Mouse (Mus musculus) CD8-positive naive resting alpha-beta T cell, adult 2 months (primary cell): ENCODE data around the gene Dmkn.
"Not testable (repeated sequence)": the region's sequence is repeated elsewhere in the genome, so short reads cannot be mapped to it uniquely, and the experiment has no call there.

Source experiments
- DNase-seq, 2 experiments: peaks; one replicate each; pipeline ENCODE4 v3.0.0; 2022; ENCODE audit warnings: low read depth in 2 of 2, low spot score in 2 of 2

Dmkn gene

DNA sequence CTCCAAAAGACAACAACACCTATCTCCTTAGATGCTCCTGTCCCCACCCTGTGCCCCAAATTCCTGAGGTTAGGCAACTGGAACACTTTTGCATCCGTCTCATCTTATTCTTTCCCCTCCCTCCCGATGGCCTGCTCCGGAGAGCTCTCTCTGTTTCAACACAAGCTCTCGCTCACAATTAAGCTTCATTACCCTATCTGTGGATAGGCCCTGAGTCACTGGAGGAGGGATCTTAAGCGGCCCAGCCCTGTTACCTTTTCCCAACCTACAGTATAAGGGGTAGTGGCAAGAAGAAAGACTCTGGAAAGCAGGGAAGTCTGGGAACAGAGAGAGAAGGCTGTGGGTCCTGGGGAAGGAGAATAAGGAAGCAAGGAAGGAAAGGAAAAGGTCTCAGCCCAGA is at the start of gene Dmkn:
Gene Dmkn (plus strand): TSS at position 301 of the 400 bp plus-strand sequence.
- DNase-seq = no peak

DNA sequence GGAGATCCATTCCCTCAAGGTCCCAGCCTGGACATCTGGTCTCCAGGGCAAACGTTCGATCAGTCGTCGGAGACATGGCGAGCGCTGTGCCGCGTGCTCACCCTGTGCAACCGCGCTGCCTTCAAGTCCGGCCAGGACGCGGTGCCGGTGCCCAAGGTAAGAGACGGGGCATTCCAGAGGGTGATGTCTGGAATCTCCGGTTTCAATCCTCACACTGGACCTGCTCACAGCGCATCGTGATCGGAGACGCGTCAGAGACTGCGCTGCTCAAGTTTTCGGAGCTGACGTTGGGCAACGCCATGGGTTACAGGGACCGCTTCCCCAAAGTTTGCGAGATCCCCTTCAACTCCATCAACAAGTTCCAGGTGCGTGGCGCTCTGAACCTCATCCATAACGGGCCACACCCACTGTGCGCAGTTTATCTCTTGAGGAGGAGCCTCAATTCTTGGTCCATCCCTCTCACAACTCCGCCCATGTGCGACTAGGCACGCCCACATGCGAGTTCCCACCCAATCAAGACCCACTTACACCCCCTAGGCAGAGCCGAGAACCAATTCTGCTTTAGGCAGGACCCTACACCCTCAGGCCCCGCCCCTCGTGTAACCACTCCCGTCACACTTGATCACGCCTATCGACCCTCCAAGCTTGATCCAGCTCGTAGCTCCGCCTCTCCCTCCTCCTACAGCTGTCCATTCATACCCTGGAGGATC is 46.4 kb upstream of the Dmkn start:
- peak; percentile 33 to 61 for DNase-seq

DNA sequence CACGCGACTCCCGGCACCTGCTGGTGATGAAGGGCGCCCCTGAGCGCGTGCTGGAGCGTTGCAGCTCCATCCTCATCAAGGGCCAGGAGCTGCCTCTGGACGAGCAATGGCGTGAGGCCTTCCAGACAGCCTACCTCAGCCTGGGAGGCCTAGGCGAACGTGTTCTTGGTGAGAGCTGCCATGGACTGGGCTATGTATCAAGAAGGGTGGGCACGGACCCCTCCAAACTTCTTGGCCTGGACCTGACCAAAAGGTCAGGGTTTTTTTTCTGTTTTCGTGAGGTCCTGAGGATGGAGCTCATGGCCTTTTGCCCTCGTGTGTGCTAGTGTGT is 45.9 kb upstream of the Dmkn start:
- DNase-seq = no peak

DNA sequence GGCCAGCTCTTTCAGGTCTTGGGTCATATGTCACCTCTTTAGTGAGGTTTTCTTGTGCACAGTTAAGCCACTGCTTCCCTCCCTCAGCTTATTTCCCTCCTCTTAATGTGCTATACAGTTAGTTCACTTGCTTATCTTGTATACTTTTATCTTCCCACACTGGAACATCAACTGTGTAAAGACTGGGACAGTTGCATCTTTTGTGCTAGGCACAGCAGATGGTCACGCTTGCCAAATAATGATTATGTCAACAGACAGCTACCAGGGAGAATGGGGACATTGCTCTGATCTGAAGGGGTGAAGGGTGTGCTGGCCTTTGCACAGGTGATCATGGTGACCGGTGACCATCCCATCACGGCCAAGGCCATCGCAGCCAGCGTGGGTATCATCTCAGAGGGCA is 43.9 kb upstream of the Dmkn start:
- DNase-seq = no peak

DNA sequence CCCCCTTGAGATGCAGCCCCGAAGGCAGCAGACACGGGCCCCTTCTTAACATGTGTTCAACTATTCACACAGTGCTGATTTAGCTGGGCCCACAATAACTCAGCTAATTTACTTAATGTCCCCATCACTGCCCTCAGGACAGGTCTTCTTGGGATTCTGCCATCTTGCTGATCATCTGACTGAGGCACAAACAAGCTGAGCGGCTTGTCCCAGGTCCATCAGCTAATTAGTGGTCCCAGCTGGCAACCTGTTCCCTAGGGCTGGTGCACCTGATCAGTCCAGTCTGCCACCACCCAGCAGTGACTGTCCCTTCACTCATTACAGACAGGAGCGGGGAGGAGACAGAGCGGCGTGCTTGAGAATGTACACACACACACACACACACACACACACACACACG is 42.3 kb upstream of the Dmkn start:
- no peak for DNase-seq

DNA sequence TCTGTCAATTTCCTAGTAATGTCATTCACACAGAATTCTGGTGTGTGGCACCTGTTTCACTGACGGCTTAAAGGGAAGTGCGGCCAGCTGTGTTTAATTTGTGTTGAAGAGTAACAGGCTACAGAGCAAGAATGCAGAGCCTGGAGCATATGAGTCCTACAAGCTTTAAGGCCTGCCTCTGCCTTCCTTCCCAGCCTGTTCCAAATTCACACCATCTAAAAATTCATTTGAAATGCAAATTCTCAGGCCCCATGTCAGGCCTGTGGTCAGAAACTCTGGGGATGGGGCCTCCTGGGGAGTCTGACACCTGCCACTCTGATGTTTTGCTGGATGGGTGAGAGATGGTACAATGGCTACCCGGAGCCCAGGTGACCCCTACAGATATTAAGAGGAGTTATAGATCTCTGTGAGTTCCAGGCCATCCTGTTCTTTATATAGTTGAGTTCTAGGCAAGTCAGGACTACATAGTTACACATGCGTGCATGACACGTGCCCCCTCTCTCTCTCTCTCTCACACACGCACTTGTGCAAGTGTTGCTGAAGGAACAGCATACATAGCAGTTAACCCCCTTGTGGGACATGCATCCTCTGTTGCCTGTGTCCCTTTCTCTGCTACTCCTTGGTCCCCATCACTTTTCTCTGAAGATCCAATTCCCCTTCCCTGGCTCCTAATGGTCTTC is 40.1 kb upstream of the Dmkn start:
- DNase-seq = no peak

DNA sequence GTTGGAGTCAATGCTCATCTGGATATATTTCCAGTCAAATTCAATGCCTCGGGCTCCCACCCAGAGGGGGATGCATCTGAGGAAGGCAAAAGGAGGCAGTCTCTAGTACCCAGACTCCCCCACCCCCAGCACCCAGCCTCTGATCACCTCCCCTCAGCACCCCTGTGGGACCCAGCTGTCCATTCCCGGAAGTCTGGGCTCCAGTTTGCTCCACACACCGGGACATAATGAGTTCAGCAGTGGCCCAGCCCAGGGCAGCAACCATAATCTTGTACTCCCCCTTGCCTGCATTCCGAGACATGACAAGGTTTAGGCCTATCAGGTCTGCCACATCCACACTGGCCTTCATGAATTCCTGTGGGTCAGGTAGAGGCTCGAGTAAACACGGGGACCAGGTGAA is 35.3 kb upstream of the Dmkn start:
- DNase-seq = no peak

DNA sequence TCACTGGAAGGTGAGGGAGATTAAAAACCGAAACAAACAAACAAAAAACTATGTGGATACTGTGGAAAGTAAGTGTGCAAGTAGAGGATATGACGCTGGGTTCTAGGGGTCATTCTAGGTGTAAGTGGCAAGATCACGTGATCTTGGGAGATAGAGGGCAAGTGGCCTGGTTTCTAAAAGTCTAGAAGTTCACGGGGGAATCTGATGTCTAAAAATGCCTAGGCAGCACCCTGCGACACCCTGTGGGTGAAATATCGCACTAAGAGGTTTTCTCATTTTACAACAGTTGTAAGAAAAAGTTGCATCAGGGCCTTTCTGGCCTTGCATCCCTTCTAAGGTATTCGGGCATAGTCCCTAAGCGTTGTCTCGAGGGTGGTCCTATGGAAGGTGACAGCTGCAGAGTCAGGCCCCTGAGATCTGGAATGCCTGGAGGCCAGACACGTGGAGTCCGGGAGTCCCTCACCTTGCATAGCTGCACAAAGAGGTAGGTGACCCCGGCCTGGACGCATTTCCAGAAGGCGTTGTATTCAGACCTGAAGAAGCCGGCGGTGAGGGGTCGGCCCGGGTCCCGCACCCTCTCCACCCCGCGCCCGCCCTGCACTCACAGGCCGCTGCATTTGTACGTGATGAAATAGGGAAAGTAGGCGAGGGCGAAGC is 34.7 kb upstream of the Dmkn start:
- DNase-seq = no peak

DNA sequence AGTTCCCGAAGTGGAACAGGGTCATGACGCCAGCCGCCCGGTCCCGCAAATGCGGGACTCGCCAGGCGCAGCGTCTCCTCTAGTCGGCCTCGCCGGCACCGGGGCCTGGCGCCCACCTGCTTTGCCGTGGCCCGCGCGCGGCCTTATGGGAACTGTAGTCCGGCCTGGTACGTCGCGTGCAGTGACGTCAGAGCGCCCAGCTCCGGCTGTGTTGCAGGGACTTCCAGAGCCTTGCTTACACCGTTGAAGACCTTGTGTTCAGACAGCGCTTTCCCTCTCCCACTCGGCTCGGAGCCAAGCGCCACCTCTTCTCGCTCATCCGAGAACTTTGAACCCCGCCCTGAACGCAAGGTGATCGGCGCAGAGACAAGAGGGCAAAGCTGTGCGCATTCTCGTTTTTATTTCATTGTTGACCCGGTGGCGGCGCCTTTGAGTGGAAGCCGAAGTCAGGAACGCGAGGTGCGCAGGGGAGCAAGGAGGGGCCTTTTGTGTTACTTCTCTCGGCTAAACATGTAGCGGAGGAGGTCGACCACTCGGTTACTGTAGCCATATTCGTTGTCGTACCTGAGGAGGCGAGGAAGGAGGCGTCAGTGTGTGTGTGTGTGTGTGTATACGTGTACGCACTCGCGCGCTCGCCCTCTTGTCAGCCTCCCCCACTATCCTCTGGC is 34.0 kb upstream of the Dmkn start, which contains the start of gene Tmem147:
Gene Tmem147 (minus strand): TSS at position 145 of the 668 bp plus-strand sequence.
- DNase-seq = peak; percentile 88 to 91

DNA sequence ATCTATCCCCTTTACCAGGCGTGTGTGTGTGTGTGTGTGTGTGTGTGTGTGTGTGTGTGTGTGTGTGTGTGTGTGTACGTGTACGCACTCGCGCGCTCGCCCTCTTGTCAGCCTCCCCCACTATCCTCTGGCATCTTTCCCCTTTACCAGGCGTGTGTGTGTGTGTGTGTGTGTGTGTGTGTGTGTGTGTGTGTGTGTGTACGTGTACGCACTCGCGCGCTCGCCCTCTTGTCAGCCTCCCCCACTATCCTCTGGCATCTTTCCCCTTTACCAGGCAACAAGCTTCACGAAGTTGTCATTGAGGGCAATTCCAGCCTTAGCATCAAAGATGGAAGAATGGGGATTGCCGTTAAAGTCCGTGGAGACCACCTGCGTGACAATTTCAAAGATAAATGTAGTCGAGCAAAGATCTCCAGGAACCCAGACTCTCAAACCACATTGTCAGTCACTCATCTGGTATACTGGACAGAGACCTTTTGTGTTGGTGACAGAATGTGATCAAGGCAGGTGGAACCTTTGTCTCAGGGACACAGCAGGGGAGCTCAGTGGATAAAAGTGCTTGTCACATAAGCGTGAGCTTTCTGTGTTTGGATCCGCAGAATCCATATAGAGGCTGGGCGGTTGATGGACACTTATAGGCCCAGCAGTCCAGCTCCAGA is 33.4 kb upstream of the Dmkn start:
- DNase-seq = not testable (repeated sequence)

DNA sequence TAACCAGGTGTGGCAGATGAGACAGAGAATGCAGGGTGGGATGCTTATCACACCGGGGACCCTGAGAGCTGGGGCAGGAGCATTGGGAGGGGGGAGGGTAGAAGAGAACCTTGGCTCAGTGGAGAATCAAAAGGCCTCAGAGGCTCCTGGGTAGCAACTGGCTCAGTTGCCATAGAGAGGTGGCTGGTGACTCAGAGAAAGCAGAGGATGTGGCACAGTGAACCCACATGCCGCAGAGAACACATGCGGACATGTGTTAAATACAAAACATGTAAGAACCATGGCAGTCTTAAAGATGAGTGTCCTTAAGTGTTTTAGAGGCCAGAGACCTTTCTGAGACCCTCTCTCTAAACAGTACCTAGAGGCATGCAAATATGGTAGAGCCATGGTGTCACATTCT is 27.3 kb upstream of the Dmkn start:
- peak; percentile 21 to 30 for DNase-seq

DNA sequence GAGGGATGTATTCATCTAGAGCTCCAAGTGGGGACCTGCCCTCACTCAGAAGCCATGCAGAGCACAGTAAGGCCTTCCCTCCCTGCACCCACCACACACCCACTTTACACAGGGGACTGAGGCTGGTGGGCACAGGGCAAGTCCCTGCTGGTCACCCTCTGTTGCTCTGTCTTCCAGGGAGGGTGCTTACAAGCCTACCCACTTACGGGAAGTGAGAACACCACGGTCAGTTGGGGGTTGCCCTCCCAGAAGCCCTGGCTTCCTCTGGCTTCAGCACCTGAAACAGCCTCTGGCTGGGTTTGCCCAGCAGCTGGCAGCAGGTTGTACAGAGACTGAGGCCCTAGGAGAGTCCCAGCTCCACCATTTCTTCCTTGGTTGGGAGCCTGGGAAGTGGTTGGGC is 21.0 kb upstream of the Dmkn start:
- not testable (repeated sequence) for DNase-seq

DNA sequence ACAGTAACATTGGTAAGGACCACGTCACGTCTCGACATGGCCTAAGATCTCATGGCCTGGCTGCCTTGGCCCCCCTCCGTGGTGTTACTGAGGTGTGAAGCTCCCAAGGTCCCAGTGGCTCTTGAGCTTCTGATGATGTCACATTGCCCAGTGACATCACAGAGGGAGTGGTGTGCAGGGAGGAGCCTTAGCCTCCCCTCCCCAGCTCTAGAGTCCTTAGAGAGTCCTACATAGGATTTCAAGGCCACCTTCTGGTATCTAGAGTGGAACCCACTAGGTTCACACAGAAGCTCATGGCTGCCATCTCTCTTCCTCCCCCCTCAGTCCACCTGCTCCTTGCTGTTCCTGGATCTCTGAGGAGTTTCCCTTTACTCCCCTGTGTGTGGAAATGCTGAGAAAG is 19.9 kb upstream of the Dmkn start, which contains the start of gene Gapdhs:
Gene Gapdhs (minus strand): TSS at position 65 of the 400 bp plus-strand sequence.
- not testable (repeated sequence) for DNase-seq

DNA sequence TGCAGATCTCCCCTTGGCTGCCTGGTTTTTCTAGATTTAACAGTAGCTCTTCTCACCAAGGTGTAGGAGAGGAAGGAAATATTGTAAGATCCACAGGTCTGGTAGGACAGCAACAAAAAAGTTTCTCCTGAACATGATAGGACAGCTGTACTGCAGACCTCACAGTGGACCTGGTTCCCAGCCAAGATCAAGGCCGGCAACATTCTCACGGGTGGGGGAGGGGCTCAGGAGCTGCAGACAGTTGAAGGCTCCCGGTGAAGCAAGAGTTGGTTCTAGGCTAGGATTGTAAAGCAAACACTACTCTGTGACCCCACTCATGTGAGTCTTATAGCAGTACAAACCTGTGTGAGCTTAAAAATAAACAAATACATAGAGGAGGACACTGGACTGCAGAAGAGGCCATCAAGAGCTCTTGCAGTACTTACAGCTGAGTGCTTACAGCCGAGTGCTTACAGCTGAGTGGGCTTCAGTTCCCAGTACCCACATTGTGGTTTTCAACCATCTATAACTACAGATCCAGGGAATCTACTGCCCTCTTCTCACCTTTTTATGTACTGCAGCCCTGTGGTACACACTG is 19.4 kb upstream of the Dmkn start:
- no peak for DNase-seq

DNA sequence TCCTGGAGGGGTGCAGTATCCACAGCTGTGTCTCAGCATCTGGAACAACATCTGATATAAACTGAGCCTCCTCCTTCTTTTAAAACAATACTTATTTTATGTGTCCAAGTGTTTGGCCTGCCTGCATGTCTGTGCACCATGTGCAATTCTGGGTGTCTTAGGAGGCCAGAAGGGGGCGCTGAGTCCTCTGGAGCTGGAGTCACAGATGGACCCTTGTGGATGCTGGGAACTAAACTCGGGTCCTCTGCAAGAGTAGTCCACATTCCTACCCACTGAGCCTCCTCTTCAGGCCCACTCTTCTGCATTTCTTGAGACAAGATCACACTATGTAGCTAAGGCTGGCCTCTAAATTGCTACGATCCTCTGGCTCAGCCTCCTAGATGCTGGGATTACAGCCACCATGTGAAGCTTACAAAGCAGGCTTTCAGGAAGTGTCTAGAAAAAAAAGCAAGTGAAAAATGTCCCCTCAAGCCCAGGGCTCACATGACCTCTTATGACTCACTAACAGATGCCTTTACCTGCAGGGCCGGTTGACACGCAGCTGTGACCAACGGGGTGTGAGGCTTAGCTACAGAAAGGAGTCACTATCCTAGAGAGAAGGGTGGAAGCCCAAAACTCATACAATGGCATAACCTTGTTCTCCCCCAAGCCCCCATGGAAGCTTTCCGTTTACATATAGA is 15.9 kb upstream of the Dmkn start:
- DNase-seq = no peak

DNA sequence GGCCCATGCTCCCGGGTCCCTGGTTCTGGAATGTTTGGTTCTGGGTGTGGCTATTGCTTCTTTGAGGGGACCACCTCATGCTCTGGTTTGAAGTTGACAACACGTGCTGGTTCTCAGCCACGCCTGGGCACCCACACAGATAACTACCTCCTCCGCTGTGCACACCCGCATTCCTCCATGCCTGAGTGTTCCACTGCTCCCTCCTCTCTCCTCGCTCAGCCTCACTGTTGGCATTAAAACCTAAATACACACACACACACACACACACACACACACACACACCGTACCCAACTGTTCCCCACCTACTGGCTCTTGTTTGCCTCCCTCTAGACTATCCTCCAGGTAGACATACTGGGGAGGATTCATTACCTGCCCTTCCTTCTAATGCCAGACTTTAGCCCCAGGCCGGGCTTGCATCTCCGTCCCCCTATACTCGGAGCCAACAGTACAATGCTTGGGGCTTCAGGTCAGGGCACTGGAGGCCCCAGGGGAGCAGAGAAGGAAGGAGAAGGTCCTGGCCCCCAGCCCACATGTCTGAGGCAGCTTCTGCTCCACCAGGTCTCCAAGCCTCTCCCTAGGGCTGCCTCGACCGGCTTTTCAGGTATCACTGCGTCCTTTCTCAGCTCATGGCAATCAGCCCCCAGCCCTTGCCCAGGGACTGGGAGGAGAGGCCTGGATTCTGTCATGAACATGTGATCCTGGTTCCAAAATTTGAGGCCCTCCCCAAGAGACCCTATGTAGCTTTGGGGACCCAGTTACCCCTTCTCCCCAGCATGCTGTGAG is 13.5 kb upstream of the Dmkn start:
- no peak for DNase-seq

DNA sequence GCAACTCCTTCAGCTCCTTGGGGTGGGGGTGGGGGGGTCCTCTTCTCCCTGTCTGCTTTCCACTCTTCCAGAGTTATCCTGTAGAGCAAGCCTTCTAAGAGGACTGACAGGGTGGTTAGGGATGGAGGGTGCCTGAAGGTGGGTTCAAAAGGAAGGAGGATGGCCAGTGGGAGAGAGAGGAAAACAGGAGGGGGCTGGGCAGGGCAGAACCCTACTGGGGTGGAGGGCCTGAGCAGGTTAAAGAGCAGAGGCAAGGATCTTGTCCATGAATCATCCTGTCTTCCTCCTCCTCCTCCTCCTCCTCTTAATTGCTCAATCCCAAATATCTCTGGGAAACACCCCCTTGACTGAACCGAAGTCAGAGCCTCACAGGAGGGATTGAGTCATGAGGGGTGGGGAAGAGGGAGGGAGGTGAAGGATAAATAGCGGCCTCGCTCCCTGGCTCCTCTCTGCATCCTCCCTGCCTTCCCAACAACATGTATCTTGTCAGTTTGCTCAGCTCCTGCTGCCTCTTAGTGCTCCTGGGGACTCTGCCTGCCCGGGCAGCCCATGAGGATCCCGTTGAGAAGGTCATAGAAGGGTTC is 12.4 kb upstream of the Dmkn start, which contains the start of gene Sbsn:
Gene Sbsn (plus strand): TSS at position 386 of the 584 bp plus-strand sequence.
- DNase-seq = no peak

DNA sequence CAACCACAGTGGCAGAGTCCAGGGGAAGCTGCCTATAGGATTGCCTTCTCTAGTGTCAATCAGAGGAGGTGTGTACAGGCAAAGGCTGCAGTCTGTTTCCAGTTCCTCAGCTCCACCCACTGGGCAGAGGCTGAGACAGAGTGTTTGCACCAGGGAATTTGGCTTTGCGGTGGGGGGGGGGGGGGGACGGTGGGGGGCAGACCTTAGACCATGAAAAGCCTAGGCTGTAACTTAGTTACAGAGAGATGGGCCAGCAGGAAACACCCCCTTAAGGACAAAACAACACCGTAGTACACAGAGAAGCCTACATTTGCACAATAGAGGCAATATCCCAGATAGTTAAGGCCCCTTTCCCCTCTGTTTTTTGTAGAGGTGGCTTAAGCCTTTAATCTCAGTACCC is 6.6 kb upstream of the Dmkn start:
- DNase-seq = no peak

DNA sequence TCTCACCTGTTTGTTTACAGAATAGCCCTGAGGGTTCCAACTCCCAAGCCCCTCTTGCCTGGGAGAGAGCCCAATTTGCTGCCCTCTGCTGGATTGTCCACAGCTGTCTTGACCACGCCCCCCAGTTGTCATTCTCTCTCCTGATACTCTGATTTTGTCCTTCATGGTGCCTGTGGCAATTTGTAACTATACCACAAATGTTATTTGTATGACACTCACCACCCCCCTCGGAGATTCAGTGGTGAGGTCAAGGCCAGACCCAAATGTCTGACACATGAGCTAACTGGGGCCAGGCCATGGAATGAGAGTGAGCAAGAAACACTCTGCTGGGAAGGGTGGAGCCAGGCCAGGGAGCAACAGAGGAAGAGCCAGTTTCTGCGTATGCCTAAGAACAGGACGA is 4.7 kb upstream of the Dmkn start:
- peak in 1 of 2 experiments; percentile 29 for DNase-seq
